Mouse (Mus musculus) midbrain, embryonic 13.5 days (tissue): ENCODE results near the gene Ssc5d. TPM values are rescaled to one million over a fixed set of nuclear protein-coding genes. Genes with fewer than 3 reads are reported as not detected.

ENCODE experiments used
- ATAC-seq: fragments of 200-750 bp; cut with Nextera tagmentation; 2 replicates; pipeline ENCODE4 v1.8.0; 2017; ENCODE audit warnings: mild to moderate bottlenecking, moderate TSS enrichment, moderate library complexity
- H3K27ac ChIP-seq: fragments of 300-500 bp; sonication (generic); 2 replicates; pipeline ENCODE4 v1.5.1; 2015; ENCODE audit warnings: inconsistent platforms, mild to moderate bottlenecking, moderate library complexity
- H3K27me3 ChIP-seq: fragments of 300-500 bp; sonication (generic); 2 replicates; pipeline ENCODE4 v1.6.1; 2015; ENCODE audit warnings: mild to moderate bottlenecking, inconsistent platforms
- H3K36me3 ChIP-seq: fragments of 300-500 bp; sonication (generic); 2 replicates; pipeline ENCODE4 v1.6.1; 2015; ENCODE audit warnings: mild to moderate bottlenecking, inconsistent platforms
- H3K4me1 ChIP-seq: fragments of 300-500 bp; sonication (generic); replicated peaks from 2 replicates; pipeline ENCODE4 v1.6.1; 2015; ENCODE audit warnings: inconsistent platforms
- H3K4me2 ChIP-seq: fragments of 300-500 bp; sonication (generic); replicated peaks from 2 replicates; pipeline ENCODE4 v1.6.1; 2015; ENCODE audit warnings: moderate library complexity, mild to moderate bottlenecking, inconsistent platforms
- H3K4me3 ChIP-seq: fragments of 300-500 bp; sonication (generic); replicated peaks from 2 replicates; pipeline ENCODE4 v1.5.1; 2015; ENCODE audit warnings: mild to moderate bottlenecking, inconsistent platforms
- H3K9ac ChIP-seq: fragments of 300-500 bp; sonication (generic); replicated peaks from 2 replicates; pipeline ENCODE4 v1.6.1; 2015; ENCODE audit warnings: mild to moderate bottlenecking, inconsistent platforms
- H3K9me3 ChIP-seq: fragments of 300-500 bp; sonication (generic); 2 replicates; pipeline ENCODE4 v1.6.1; 2016; ENCODE audit warnings: mild to moderate bottlenecking, inconsistent platforms
- WGBS: fragments of 180-500 bp; shearing (Covaris S2); methylation state at CpG from one replicate; pipeline ENCODE4 v1.1.7; 2015; 5-methylcytosine and 5-hydroxymethylcytosine counted together
- polyA plus RNA-seq: library from polyadenylated mRNA; unstranded; fragments of >200 nt; fragmentation: Nextera tagmentation; extraction: Ambion mirVana; gene quantifications from 2 replicates; pipeline ENCODE4 v1.2.1, GENCODE M21; 2015

Ssc5d gene
- polyA plus RNA-seq, 1 experiment from 2014 or later = 0.98 TPM

DNA sequence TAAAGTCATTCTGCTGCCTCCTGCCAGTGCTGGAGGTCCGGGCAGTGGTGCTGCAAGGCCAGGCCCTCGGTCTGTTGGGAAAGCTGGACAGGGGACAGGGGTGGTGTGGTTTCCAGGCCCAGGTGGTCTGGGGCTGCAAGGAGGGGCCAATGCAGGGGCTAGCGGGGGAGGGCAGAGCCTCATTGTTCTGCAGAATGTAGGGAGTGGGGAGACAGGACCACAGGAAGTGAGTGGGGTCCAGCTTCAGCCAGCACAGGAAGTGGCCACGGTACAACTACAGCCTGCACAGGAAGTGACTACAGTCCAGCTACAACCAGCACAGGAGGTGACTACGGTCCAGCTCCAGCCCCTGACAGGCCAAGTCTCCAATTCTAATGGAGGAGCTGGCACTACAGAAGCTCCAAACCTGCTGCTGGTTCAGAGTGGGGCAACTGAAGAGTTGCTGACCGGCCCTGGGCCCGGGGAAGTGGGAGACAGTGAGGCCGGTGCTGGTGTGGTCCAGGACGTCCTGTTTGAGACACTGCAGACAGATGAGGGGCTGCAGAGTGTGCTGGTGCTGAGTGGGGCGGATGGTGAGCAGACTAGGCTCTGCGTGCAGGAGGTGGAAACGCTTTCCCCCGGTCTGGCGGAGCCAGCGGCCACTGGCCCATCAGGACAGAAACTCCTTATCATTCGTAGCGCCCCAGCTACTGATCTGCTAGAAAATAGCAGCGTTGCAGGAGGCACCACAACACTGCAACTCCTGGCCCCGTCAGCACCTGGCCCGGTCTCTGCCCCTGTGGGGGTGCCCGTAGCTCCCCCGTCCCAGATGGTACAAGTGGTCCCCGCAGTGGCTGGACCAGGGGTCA is 4.4 kb upstream of the Ssc5d start:
- peak overlapping the region; percentile 100 for H3K27ac ChIP-seq
- H3K9me3 ChIP-seq = no peaks in the 10 kb centered on the region
- 0 out of 2 replicates have a peak overlapping the region, but pooled peaks have one; percentile 42 for H3K4me3 ChIP-seq
- WGBS = 58% methylated on average over 23 of the region's 23 CpGs
- H3K9ac ChIP-seq = peak overlapping the region; percentile 58
- no peak for ATAC-seq
- H3K4me2 ChIP-seq = peak overlapping the region; percentile 76
- H3K36me3 ChIP-seq = peaks cover 38% of the 10 kb centered on the region
- H3K27me3 ChIP-seq = no peaks in the 10 kb centered on the region
- peaks cover 76% of the 10 kb centered on the region for H3K4me1 ChIP-seq

DNA sequence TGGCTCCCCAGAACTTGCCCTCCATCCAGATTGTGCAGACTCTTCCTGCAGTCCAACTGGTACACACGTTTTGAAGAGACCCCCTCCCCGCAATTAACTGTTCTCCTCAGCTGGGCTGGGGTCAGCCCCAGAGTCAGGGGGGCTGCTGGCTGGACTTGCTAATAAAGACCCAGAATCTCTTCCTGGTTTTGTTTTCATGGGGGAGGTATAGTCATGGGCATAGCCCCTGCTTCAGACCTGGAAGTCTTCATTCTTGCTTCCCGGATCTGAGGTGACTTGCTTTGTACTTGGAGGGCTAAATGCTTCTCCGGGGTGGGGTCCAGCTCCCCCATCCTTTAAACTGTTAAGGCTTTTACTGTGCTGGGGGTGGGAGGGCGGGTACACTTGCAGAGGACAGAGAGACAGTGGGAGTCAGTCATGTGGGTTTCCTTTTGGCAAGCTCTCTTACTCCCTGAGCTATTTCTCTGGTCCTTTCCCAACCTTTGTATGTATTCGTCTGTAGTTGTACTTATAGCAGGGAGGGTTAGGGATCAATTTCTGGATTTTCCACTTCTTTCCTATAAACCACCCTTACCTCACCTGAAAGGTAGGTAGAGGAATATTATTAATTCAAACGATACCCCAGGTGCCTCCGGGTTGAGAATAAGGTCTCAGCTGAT is 3.6 kb upstream of the Ssc5d start, which contains the start of gene Nat14:
Nat14 (plus strand) TSS at position 205 of the 659 bp plus-strand sequence.
- peaks cover 76% of the 10 kb centered on the region for H3K4me1 ChIP-seq
- peak; percentile 0; the same call in 1 of the 2 replicates for ATAC-seq

GRCm38 (mm10) chr7:4922508-4922907 is 3.1 kb upstream of the Ssc5d start:
- Histone ChIP-seq H3K4me2 (peak overlapping the region; percentile 76), H3K4me3 (peak overlapping the region; percentile 42), H3K27me3 (no peaks in the 10 kb centered on the region), H3K4me1 (peaks cover 72% of the 10 kb centered on the region), H3K9me3 (no peaks in the 10 kb centered on the region), H3K9ac (peak overlapping the region; percentile 74), H3K36me3 (peaks cover 38% of the 10 kb centered on the region), H3K27ac (peak overlapping the region; percentile 100)
- peak; percentile 82 for ATAC-seq
- under 1% methylated on average over 14 of the region's 14 CpGs for WGBS

More for the DNA sequence above, 3.6 kb upstream of the Ssc5d start, which contains the start of gene Nat14:
- Histone ChIP-seq H3K4me3 (peak within 1 kb of the TSS; percentile 42), H3K36me3 (peaks cover 38% of the 10 kb centered on the region), H3K27ac (peak within 1 kb of the TSS; percentile 100), H3K4me2 (peak within 1 kb of the TSS; percentile 76), H3K9ac (peak within 1 kb of the TSS; percentile 74), H3K9me3 (no peaks in the 10 kb centered on the region), H3K27me3 (no peaks in the 10 kb centered on the region)
- 23% methylated on average over 8 of the region's 8 CpGs for WGBS

GRCm38 (mm10) chr7:4922931-4923565 is 2.5 kb upstream of the Ssc5d start:
- peak overlapping the region; percentile 100 for H3K27ac ChIP-seq
- peak overlapping the region; percentile 74 for H3K9ac ChIP-seq
- ATAC-seq = peak; percentile 46
- WGBS = 1% methylated on average over 14 of the region's 14 CpGs
- peaks cover 68% of the 10 kb centered on the region for H3K4me1 ChIP-seq
- peak overlapping the region; percentile 76 for H3K4me2 ChIP-seq
- peak overlapping the region; percentile 42 for H3K4me3 ChIP-seq
- no peaks in the 10 kb centered on the region for H3K9me3 ChIP-seq
- H3K36me3 ChIP-seq = peaks cover 33% of the 10 kb centered on the region
- H3K27me3 ChIP-seq = no peaks in the 10 kb centered on the region

DNA sequence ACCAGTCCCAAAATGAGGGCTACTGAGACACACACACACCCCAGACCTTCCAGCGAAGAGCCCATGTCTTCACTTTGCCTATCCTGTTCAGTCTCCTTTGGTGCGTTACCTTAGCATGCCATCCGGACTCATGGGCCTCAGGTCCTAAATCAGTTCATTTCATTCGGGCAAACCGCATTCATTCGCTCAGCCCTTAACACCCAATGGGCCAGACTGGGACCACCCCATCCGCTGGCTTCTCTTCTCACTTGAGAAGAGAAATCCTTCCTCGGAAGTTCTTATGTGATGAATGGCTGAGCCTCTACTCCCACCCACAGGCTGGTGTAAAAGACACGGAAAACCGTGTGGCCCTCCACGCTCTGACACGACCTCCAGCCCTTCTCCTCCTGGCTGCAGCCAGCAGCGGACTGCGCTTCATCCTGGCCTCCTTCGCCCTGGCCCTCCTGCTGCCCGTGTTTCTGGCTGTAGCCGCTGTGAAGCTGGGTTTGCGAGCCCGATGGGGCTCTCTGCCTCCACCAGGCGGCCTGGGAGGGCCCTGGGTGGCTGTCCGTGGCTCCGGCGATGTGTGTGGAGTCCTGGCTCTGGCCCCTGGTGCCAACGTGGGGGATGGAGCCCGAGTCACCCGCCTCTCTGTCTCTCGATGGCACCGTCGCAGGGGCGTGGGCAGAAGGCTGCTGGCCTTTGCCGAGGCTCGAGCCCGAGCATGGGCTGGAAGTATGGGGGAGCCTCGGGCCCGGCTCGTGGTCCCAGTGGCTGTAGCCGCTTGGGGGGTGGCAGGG is 1.8 kb upstream of the Ssc5d start:
- H3K9ac ChIP-seq = peak overlapping the region; percentile 70
- H3K4me1 ChIP-seq = peaks cover 68% of the 10 kb centered on the region
- H3K4me2 ChIP-seq = peak overlapping the region; percentile 76
- WGBS = 3% methylated on average over 37 of the region's 37 CpGs
- peak overlapping the region; percentile 42 for H3K4me3 ChIP-seq
- H3K27ac ChIP-seq = peak overlapping the region; percentile 100
- no peaks in the 10 kb centered on the region for H3K9me3 ChIP-seq
- peak; percentile 21 for ATAC-seq
- peaks cover 26% of the 10 kb centered on the region for H3K36me3 ChIP-seq
- H3K27me3 ChIP-seq = no peaks in the 10 kb centered on the region

- H3K27me3 ChIP-seq = no peaks in the 10 kb centered on the region
- 5% methylated on average over 4 of the region's 4 CpGs for WGBS
- peak overlapping the region; percentile 100 for H3K27ac ChIP-seq
- H3K4me1 ChIP-seq = peaks cover 68% of the 10 kb centered on the region
- peaks cover 19% of the 10 kb centered on the region for H3K36me3 ChIP-seq
- H3K4me3 ChIP-seq = peak overlapping the region; percentile 42
- ATAC-seq = no peak
- H3K9ac ChIP-seq = peak overlapping the region; percentile 70
- no peaks in the 10 kb centered on the region for H3K9me3 ChIP-seq
- H3K4me2 ChIP-seq = peak overlapping the region; percentile 76
Observed at GRCm38 (mm10) chr7:4924483-4924882, 1.1 kb upstream of the Ssc5d start.

- H3K4me2 ChIP-seq = peak overlapping the region; percentile 76
- no peaks in the 10 kb centered on the region for H3K9me3 ChIP-seq
- peaks cover 14% of the 10 kb centered on the region for H3K36me3 ChIP-seq
- H3K27me3 ChIP-seq = no peaks in the 10 kb centered on the region
- peaks cover 68% of the 10 kb centered on the region for H3K4me1 ChIP-seq
- 4% methylated on average over 3 of the region's 4 CpGs for WGBS
- ATAC-seq = no peak
- peak overlapping the region; percentile 100 for H3K27ac ChIP-seq
- H3K4me3 ChIP-seq = no peak overlapping the region
- H3K9ac ChIP-seq = peak overlapping the region; percentile 70; the same call in 1 of the 2 replicates
Observed at GRCm38 (mm10) chr7:4924891-4925301, 689 bp upstream of the Ssc5d start.

- Histone ChIP-seq H3K4me2 (no peak overlapping the region), H3K36me3 (no peaks in the 10 kb centered on the region), H3K4me1 (peaks cover 51% of the 10 kb centered on the region), H3K27me3 (no peaks in the 10 kb centered on the region), H3K9me3 (no peaks in the 10 kb centered on the region), H3K4me3 (no peak overlapping the region), H3K27ac (0 out of 2 replicates have a peak overlapping the region, but pooled peaks have one; percentile 100), H3K9ac (peak overlapping the region; percentile 56)
- 81% methylated on average over 16 of the region's 16 CpGs for WGBS
- ATAC-seq = no peak
Observed at GRCm38 (mm10) chr7:4926849-4927248, 1.3 kb downstream of the Ssc5d start.

GRCm38 (mm10) chr7:4927711-4928110 is 2.1 kb downstream of the Ssc5d start:
- no peak overlapping the region for H3K4me3 ChIP-seq
- no peak overlapping the region for H3K4me2 ChIP-seq
- 67% methylated on average over 8 of the region's 8 CpGs for WGBS
- no peak overlapping the region for H3K9ac ChIP-seq
- no peak overlapping the region for H3K27ac ChIP-seq
- H3K9me3 ChIP-seq = no peaks in the 10 kb centered on the region
- no peak for ATAC-seq
- H3K27me3 ChIP-seq = no peaks in the 10 kb centered on the region
- H3K4me1 ChIP-seq = peaks cover 43% of the 10 kb centered on the region
- no peaks in the 10 kb centered on the region for H3K36me3 ChIP-seq

GRCm38 (mm10) chr7:4928323-4928722 is 2.7 kb downstream of the Ssc5d start:
- Histone ChIP-seq H3K27me3 (no peaks in the 10 kb centered on the region), H3K9me3 (no peaks in the 10 kb centered on the region), H3K4me2 (no peak overlapping the region), H3K4me3 (no peak overlapping the region), H3K4me1 (peaks cover 38% of the 10 kb centered on the region), H3K9ac (no peak overlapping the region), H3K27ac (no peak overlapping the region), H3K36me3 (no peaks in the 10 kb centered on the region)
- 82% methylated on average over 15 of the region's 17 CpGs for whole genome bisulfite sequencing
- ATAC-seq = no peak

GRCm38 (mm10) chr7:4933103-4933502 is 7.5 kb downstream of the Ssc5d start:
- Histone ChIP-seq H3K4me3 (no peak overlapping the region), H3K9me3 (0 out of 2 replicates have a peak, but pooled peaks cover 6% of the 10 kb centered on the region), H3K36me3 (no peaks in the 10 kb centered on the region), H3K27me3 (no peaks in the 10 kb centered on the region), H3K9ac (no peak overlapping the region), H3K4me1 (no peaks in the 10 kb centered on the region), H3K4me2 (no peak overlapping the region), H3K27ac (no peak overlapping the region)
- no peak for ATAC-seq
- WGBS = 85% methylated on average over 12 of the region's 12 CpGs
